Mouse (Mus musculus): ENCODE results near the gene Dact2.

- no peak for TF ChIP-seq GATA1 (IDR thresholded peaks at IDR 0.05; ENCODE audit: low read length)
- TF ChIP-seq TAL1 (IDR thresholded peaks at IDR 0.05; ENCODE audit: low read length), result no peak
Observed at GRCm38 (mm10) chr17:14200206-14200605, 3.9 kb downstream of the Dact2 start.
